Mouse (Mus musculus) liver, embryonic 13.5 days (tissue): Measurements from ENCODE around the gene Irgc1. TPM values are rescaled to one million over a fixed set of nuclear protein-coding genes. Genes with fewer than 3 reads are reported as not detected.

Source experiments
- ATAC-seq: fragments of 200-750 bp; cut with Nextera tagmentation; 2 replicates; pipeline ENCODE4 v1.8.0; 2017; ENCODE audit warnings: low read depth, mild to moderate bottlenecking, moderate number of reproducible peaks, moderate library complexity
- DNase-seq: peaks from one replicate; pipeline ENCODE4 v3.0.0; 2022
- H3K27ac ChIP-seq: fragments of 300-500 bp; sonication (generic); 2 replicates; pipeline ENCODE4 v1.5.1; 2015; ENCODE audit warnings: moderate library complexity, mild to moderate bottlenecking, inconsistent platforms
- H3K27me3 ChIP-seq: fragments of 300-500 bp; sonication (generic); 2 replicates; pipeline ENCODE4 v1.6.1; 2015; ENCODE audit warnings: mild to moderate bottlenecking, inconsistent platforms
- H3K36me3 ChIP-seq: fragments of 300-500 bp; sonication (generic); 2 replicates; pipeline ENCODE4 v1.6.1; 2015; ENCODE audit warnings: mild to moderate bottlenecking, inconsistent platforms
- H3K4me1 ChIP-seq: fragments of 300-500 bp; sonication (generic); replicated peaks from 2 replicates; pipeline ENCODE4 v1.6.1; 2015; ENCODE audit warnings: inconsistent platforms
- H3K4me2 ChIP-seq: fragments of 300-500 bp; sonication (generic); 2 replicates; pipeline ENCODE4 v1.6.1; 2015; ENCODE audit warnings: inconsistent platforms, mild to moderate bottlenecking, moderate library complexity
- H3K4me3 ChIP-seq: fragments of 300-500 bp; sonication (generic); replicated peaks from 2 replicates; pipeline ENCODE4 v1.5.1; 2015; ENCODE audit warnings: mild to moderate bottlenecking, inconsistent platforms
- H3K9ac ChIP-seq: fragments of 300-500 bp; sonication (generic); 2 replicates; pipeline ENCODE4 v1.6.1; 2015; ENCODE audit warnings: mild to moderate bottlenecking, inconsistent platforms
- H3K9me3 ChIP-seq: fragments of 300-500 bp; sonication (generic); replicated peaks from 2 replicates; pipeline ENCODE4 v1.6.1; 2016; ENCODE audit warnings: inconsistent platforms
- WGBS: fragments of 180-500 bp; shearing (Covaris S2); methylation state at CpG from one replicate; pipeline ENCODE4 v1.1.7; 2015; ENCODE audit not compliant: insufficient replicate concordance; 5-methylcytosine and 5-hydroxymethylcytosine counted together
- polyA plus RNA-seq: library from polyadenylated mRNA; unstranded; fragments of >200 nt; fragmentation: Nextera tagmentation; extraction: Ambion mirVana; gene quantifications from 2 replicates; pipeline ENCODE4 v1.2.1, GENCODE M21; 2015

Gene Irgc1
- polyA plus RNA-seq, 1 experiment from 2014 or later, result not detected

DNA sequence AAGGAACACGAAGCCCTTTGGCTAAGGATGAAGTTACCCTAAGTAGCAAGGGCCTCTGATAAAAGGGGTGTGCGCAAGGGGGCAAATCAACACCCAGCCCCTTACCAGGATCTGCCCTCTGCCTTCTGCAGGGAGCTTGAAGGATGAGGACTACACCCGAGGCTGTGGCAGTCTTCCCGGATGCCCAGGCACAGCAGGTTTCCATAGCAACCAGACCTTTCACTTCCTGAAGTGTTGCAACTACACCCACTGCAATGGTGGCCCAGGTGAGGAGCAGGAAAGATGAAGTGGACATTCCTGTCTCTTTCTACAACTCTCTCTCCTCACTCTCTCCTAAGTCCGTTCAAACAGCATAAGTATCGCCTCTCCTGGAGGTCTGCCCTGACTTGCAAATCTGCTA lies 20.3 kb upstream of the Irgc1 start:
- 75% methylated on average over 6 of the region's 6 CpGs for WGBS

DNA sequence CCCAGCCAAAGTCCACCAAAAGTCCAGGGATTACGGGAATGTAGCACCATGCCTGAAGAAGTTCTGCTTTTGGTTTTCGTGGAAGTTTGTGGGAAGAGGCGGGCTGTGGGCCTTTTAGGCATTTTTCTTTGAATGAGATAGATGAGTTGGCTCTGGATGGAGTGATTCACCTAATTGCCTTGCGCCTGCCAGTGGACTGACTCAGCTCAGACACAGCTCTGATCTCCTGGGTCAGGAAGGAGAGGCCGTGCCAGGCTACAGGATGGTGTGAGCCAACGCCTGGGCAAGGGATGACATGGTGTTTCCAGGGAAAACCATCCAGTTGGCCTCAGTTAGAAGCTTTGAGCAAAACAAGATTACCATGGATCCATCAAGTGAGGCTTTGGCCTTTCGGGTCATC lies 18.3 kb upstream of the Irgc1 start:
- DNase-seq (no peak), ATAC-seq (no peak)
- Histone ChIP-seq H3K4me1 (no peaks in the 10 kb centered on the region), H3K9ac (no peak overlapping the region), H3K36me3 (no peaks in the 10 kb centered on the region), H3K27ac (no peak overlapping the region), H3K4me3 (no peak overlapping the region), H3K27me3 (no peaks in the 10 kb centered on the region), H3K4me2 (no peak overlapping the region), H3K9me3 (no peaks in the 10 kb centered on the region)
- 78% methylated on average over 7 of the region's 7 CpGs for whole genome bisulfite sequencing

More for the DNA sequence above, 20.3 kb upstream of the Irgc1 start:
- Histone ChIP-seq H3K4me3 (no peak overlapping the region), H3K36me3 (no peaks in the 10 kb centered on the region), H3K9ac (no peak overlapping the region), H3K27me3 (no peaks in the 10 kb centered on the region), H3K27ac (no peak overlapping the region), H3K9me3 (no peaks in the 10 kb centered on the region), H3K4me2 (no peak overlapping the region), H3K4me1 (no peaks in the 10 kb centered on the region)
- ATAC-seq (no peak), DNase-seq (no peak)

DNA sequence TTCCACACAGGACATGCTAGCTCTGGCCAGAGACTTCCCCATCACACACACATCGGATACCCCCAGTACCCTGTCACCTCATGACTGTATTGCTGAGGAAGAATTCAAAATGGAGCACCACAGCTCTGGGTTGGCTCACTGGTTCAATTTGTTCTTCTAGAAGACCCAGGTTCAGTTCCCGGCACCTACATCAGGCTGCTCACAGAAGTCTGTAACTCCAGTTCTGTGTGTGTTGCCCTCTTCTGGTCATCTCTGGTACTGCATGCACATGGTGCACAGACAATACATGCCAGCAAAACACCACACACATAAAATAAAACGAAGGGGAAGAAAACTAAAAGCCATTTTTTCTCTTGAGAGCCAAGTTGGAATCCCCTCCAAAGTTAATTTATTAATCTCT lies 17.0 kb upstream of the Irgc1 start:
- Histone ChIP-seq H3K27me3 (no peaks in the 10 kb centered on the region), H3K9me3 (no peaks in the 10 kb centered on the region), H3K4me1 (no peaks in the 10 kb centered on the region), H3K27ac (no peak overlapping the region), H3K9ac (no peak overlapping the region), H3K4me2 (no peak overlapping the region), H3K4me3 (no peak overlapping the region), H3K36me3 (no peaks in the 10 kb centered on the region)
- ATAC-seq, result no peak
- 64% methylated on average over 3 of the region's 3 CpGs for WGBS
- no peak for DNase-seq

DNA sequence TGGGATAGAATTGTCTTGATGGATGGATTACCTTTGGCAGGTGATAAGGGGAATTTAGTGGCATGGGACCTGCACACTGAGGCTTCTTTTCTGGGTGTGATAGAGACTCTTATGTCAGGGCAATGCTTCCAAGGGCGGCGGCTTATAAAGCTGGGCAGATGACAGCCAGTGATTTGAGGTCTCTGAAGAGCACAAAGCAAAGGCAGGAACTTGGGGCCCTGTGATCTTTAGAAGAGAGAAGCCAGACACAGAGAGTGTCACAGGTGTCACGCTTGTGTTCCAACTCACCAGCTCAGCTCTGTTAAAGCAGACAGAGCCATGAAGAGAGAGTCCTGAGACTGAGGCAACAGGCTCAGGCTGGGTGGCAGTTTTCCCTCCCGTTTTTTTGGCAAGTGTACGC lies 15.8 kb upstream of the Irgc1 start:
- WGBS, result 71% methylated on average over 5 of the region's 5 CpGs
- Histone ChIP-seq H3K4me2 (no peak overlapping the region), H3K9me3 (no peaks in the 10 kb centered on the region), H3K9ac (no peak overlapping the region), H3K36me3 (no peaks in the 10 kb centered on the region), H3K4me1 (peaks cover under 1% of the 10 kb centered on the region; the same call in 1 of the 2 replicates), H3K27me3 (peaks cover 3% of the 10 kb centered on the region; the same call in 1 of the 2 replicates), H3K27ac (no peak overlapping the region), H3K4me3 (no peak overlapping the region)
- DNase-seq (no peak), ATAC-seq (no peak)

DNA sequence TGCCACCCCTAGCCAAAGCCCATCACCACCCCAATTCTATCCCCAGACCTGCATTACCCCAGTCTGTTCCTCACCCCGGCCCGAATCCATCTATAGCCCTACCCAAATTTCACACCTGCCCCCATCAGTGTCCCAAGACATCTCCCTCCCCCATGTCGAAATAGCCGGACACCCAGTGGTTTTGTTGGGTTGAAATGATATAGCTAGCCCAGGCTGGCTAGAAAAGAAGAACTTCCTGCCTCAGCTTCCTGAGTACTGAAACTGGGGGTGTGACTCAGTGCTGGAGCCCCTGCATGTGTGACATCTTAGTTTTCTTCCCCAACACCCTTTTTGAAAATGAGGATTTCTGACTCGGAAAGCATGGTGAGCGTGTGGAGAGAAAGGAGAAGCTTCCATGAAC lies 14.7 kb upstream of the Irgc1 start:
- Histone ChIP-seq H3K27me3 (peaks cover 11% of the 10 kb centered on the region), H3K4me1 (peaks cover 7% of the 10 kb centered on the region), H3K36me3 (no peaks in the 10 kb centered on the region), H3K27ac (no peak overlapping the region), H3K4me2 (no peak overlapping the region), H3K4me3 (no peak overlapping the region), H3K9ac (no peak overlapping the region), H3K9me3 (no peaks in the 10 kb centered on the region)
- ATAC-seq (no peak), DNase-seq (no peak)
- 50% methylated on average over 6 of the region's 6 CpGs for WGBS

DNA sequence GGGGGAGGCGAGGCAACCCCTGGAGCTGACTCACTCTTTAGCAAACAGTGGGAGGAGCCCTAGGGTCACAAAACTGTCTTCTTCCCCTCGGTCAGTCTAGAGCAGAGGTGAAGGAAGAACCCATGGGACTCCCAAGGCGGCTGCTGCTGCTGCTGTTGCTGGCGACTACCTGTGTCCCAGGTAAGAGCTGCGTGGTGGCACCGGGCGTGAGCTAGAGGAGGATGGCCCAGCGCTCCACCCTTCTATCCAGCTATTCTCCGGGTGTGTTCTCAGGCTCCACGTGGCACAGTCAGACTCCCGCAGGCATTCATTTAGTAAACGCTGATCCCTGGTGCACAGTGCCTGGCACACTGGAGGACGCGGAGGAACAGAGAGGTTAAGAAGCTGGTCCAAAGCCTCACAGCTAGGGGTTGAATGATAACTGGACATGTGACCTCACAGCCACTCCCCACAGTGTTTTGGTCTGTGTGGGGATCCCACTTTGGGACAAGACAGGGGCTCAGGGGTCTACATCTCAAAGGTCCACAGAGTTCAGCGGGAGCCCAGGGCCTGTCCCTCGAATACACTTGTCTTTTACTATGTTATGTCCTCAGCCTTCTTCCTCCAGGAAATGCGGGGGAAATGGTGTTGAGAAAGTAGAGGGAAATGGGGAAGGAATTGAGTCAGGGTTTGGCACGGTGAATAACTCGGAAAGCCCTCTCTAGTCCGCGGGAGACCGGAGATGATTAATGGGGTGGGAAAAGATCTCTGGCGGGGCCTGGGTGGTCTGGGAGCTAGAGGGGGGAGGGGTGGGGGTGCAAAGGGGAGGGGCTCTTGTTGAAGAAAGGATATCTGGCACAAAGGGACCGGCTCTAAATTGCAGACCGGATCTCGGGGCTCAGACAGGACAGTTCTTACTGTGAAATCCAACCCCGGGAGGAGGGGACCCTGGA lies 10.6 kb upstream of the Irgc1 start, which contains the start of gene Plaur:
Gene Plaur (plus strand): TSS at position 97 of the 932 bp plus-strand sequence.
- Histone ChIP-seq H3K27ac (0 out of 2 replicates have a peak within 1 kb of the TSS, but pooled peaks have one; percentile 50), H3K36me3 (no peaks in the 10 kb centered on the region), H3K4me1 (peaks cover 18% of the 10 kb centered on the region), H3K4me3 (peak within 1 kb of the TSS; percentile 38), H3K9ac (0 out of 2 replicates have a peak within 1 kb of the TSS, but pooled peaks have one; percentile 30), H3K9me3 (no peaks in the 10 kb centered on the region), H3K4me2 (peak within 1 kb of the TSS; percentile 55), H3K27me3 (peaks cover 15% of the 10 kb centered on the region)
- WGBS, result under 1% methylated on average over 27 of the region's 27 CpGs
- ATAC-seq (0 out of 2 replicates have a peak, but pooled peaks have one; percentile 41), DNase-seq (no peak)

DNA sequence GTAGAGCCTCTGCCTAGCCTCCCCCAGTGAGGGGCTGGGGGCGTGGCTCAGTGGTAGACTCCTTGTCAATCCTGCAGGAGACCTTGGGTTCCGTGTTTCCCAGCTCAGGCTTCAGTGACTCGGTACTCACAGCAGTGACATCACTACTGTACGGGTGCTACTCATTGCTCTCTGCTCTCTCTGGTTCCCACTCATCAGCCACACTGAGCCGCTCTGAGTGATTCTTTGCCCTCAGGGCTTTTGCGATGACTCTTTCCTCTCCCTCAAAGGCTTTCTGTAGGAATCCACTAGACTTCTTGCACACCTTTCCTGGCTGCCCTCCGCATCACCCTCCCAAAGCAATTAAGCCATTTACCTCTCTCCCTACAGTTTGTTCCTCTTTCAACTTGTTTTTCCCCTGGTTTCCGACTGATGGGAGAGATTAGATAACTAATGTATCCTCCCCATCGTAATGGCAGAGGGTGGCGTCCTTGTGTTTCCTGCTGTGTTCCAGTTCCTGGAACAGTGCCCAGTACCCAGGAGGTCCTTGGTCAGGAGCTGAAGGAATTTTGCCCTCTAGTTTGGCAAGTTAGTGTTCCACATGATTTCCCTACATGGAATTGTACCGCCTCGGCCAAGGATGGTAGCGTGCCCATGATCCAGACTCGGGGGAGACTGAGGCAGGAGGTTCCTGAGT lies 9.4 kb upstream of the Irgc1 start:
- no peak overlapping the region for H3K4me2 ChIP-seq
- H3K27me3 ChIP-seq, result peaks cover 15% of the 10 kb centered on the region
- DNase-seq (no peak), ATAC-seq (no peak)
- peaks cover 18% of the 10 kb centered on the region for H3K4me1 ChIP-seq
- H3K27ac ChIP-seq, result no peak overlapping the region
- no peaks in the 10 kb centered on the region for H3K9me3 ChIP-seq
- 25% methylated on average over 14 of the region's 14 CpGs for WGBS
- no peak overlapping the region for H3K4me3 ChIP-seq
- H3K9ac ChIP-seq, result no peak overlapping the region
- H3K36me3 ChIP-seq, result no peaks in the 10 kb centered on the region

DNA sequence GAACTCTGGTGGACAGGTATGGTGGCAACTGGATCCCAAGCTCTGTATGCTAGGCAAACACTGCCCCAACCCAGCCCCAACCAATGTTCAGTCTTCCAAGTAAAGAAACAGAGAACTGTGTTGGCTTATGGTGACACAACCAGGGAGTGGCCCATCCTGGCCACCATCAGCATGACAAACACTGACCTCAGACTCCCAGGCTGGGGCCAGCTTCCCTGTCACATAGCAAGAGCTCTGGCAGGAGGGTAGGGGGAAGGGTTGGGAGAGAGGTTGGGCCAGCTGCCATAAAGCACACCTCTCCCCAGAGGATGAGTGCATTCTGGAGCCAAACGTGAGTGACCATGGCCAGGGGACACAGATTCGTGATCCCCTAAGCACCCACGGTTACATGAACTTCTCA lies 7.7 kb upstream of the Irgc1 start:
- no peak for DNase-seq

DNA sequence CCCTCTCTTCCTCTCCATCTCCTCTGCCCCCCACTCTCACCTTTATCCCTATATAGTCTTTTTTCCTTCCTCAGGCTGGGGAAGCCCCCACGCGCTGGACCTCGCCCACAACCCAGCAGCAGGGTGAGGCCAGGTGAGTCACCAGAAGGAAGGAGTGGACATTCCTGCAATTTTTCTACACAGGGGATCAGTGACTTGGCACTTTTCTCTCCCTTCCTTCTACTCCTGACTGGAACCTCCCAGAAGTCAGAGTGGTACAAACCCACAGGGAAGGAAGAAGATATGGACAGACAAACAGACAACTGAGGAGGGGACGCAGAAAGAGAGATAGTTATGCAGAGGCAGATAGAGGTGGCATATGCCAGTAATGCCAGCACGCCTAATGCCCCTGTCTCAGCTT lies 7.3 kb upstream of the Irgc1 start:
- no peaks in the 10 kb centered on the region for H3K36me3 ChIP-seq
- DNase-seq (no peak), ATAC-seq (no peak)
- H3K4me3 ChIP-seq, result no peak overlapping the region
- H3K9me3 ChIP-seq, result no peaks in the 10 kb centered on the region
- H3K9ac ChIP-seq, result no peak overlapping the region
- peaks cover 18% of the 10 kb centered on the region for H3K4me1 ChIP-seq
- peaks cover 15% of the 10 kb centered on the region for H3K27me3 ChIP-seq
- WGBS, result 53% methylated on average over 5 of the region's 5 CpGs
- H3K4me2 ChIP-seq, result no peak overlapping the region
- no peak overlapping the region for H3K27ac ChIP-seq

More for the DNA sequence above, 7.7 kb upstream of the Irgc1 start:
- Histone ChIP-seq H3K9me3 (no peaks in the 10 kb centered on the region), H3K27me3 (peaks cover 15% of the 10 kb centered on the region), H3K4me3 (no peak overlapping the region), H3K36me3 (no peaks in the 10 kb centered on the region), H3K9ac (no peak overlapping the region), H3K4me2 (no peak overlapping the region), H3K27ac (no peak overlapping the region), H3K4me1 (peaks cover 18% of the 10 kb centered on the region)
- ATAC-seq, result peak; percentile 34; the same call in 1 of the 2 replicates
- WGBS, result 59% methylated on average over 3 of the region's 3 CpGs

DNA sequence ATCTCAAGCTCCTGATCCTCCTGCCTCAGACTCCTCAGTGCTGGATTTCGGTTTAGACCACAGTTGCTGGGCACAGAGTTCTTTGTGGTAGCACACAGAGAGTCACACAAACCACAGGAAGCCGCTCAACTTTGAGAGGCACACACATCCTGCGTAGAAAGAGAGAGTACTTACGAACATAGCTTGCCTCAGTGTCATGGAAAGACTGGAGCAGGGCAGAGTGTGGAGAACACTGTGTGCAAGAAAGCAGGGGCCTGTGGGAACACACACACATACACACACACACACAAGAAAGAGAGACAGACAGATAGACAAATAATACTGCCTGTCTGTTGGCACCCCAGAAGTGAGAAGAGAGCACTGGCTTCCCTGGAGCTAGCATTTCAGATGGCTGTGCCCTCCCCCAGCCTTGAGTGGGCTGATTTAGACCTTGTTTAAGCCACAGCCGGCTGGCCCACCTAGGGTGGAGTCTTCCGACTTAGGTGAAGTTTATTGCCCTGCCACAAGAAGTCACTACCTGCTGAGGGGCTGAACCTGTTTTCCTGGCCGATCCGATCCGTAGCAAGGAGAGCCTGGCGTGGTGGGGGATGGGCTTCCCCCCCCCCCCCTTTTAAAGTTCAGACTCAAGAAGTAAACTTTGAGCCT lies 5.8 kb upstream of the Irgc1 start:
- Histone ChIP-seq H3K27ac (no peak overlapping the region), H3K27me3 (peaks cover 11% of the 10 kb centered on the region), H3K4me2 (no peak overlapping the region), H3K9ac (no peak overlapping the region), H3K36me3 (no peaks in the 10 kb centered on the region), H3K4me3 (no peak overlapping the region), H3K9me3 (no peaks in the 10 kb centered on the region), H3K4me1 (peaks cover 17% of the 10 kb centered on the region)
- ATAC-seq (no peak), DNase-seq (no peak)
- WGBS, result 33% methylated on average over 10 of the region's 10 CpGs

DNA sequence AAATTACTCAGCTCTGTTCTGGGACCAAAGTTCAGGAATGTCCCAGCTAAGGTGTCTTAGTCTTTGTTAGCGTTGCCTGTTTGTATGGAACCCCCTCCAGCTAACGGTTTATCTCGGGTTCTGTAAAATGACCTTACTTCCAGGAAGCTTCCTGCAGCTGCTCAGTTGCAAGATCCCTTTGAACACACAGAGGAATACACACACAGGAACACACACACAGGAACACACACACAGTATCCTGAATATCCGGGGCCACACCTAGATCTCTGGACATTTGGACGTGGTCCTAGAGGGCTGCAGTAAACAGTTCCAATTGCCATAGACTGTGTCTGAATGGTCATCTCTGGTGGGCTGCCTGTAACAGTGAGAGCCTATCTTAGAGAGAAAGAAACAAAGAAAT lies 3.6 kb upstream of the Irgc1 start:
- ATAC-seq (no peak), DNase-seq (no peak)
- H3K27ac ChIP-seq, result no peak overlapping the region

More for the DNA sequence above, 3.6 kb upstream of the Irgc1 start:
- peaks cover 4% of the 10 kb centered on the region for H3K27me3 ChIP-seq
- no peak overlapping the region for H3K4me3 ChIP-seq
- H3K9me3 ChIP-seq, result no peaks in the 10 kb centered on the region
- H3K4me2 ChIP-seq, result no peak overlapping the region
- H3K4me1 ChIP-seq, result peaks cover 15% of the 10 kb centered on the region
- no peak overlapping the region for H3K9ac ChIP-seq
- 60% methylated on average over 5 of the region's 5 CpGs for WGBS
- no peaks in the 10 kb centered on the region for H3K36me3 ChIP-seq
